Mouse (Mus musculus) lung, postnatal 10 days (tissue): ENCODE measurements around the gene Prpf8.
A peak's percentile ranks its signal among the peaks of the same experiment; 100 is the strongest.

Source experiments
- DNase-seq: peaks from one replicate; pipeline ENCODE4 v3.0.0; 2021

The Prpf8 gene

DNA sequence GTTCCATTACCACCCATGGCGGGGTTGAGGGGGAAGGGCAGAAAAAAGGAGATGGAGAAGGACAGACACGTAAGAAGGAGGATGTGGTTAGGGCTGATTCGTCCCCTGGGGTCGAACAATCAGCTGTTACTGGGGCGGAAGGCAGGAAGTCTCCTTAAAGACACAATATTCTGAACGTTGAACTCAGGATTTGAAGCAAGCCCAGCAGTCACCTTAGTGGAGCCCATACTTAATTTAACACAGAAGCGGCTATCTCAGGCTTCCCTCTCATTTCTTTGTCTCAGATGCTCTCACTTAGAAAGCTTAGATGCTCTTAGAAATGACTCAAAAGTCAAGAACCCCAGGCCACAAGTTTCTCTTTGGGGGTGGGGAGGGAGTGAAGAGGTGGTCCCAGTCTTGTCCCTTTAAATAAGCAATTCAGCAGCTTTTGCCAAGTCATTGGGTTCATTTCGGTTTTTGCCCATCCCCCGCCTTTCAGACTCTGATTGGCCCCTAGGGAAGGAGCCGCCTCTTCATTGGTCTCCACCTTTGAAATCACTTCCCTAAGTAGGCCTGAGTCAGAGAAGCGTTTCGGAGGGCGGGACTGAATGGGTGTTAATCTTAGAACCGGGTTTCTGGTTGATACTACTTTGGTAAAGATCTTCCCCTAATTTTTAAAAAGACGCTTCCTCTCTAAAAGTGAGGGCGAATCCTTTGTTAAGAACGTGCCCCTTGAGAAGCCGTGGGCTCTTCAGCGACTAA is 26.3 kb upstream of the Prpf8 start:
- DNase-seq, result peak; percentile 97

DNA sequence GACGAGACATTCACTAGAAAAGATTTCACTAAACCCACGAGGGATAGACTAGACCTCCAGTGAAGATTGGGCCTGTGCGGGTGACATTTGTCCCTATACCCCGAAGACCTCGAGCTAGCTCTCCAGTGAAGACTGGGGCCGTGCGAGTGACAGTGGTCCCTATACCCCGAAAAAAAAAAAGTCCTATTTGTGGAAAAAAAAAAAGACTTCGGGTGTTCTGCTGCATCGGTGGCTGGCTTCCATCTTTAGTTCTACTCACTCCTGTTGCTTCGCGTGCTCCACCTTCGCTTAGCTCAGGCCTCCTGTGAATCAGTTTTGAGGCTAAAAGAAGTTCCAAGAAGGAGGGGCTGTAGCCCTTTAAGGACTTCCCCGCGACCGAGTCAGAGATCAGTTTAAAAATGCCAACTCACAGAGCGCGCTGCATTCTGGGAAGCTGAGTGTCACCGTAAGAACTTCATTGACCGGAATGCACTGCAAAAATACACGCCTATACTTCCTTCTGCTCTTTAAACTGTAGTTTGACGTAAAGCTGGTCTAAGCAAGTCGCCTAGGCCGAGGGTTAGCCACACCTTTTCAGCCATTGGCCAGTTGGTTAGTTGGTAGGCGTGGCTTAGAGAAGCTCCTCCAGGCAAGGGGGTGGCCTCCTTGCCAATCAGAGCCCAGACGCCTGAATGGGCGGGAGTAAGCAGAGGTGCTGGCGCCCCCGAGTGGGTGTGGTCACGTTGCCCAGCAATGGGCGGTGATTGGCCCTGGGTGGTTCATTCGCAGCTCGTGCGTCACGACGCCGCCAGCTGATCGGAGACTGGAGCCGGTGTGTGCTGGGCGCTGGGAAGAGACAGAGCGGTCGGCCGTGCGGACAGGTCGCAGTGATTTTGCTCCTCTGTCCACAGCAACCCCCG is 25.5 kb upstream of the Prpf8 start, which contains the start of gene Tlcd2:
Tlcd2 (plus strand) TSS at position 872 of the 899 bp plus-strand sequence.
- peak; percentile 100 for DNase-seq

DNA sequence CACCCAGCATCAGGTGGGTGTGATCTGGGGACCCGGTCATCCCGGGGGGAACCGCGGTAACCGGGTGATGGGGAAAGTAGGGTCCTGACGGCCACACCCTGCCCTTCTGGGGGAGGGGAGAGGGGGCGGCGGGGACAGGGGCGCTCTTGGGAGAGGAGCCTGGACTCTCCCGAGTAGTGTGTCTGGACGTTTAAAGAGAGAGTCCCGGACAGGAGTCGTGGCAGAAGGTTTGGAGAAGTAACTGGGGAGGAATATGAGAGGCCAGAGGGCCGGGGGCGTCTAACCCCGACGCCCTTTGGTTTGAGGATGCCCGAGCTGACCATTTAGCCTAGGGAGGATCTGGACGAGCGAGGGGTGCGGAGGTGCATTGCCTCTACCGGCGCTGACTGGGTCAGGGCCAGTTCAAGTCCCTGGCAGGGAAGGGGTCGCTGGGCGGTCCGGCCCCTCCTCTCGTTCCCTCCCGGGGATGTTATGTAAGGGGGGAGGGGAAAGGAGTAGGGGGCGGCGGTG is 24.8 kb upstream of the Prpf8 start:
- DNase-seq, result no peak

DNA sequence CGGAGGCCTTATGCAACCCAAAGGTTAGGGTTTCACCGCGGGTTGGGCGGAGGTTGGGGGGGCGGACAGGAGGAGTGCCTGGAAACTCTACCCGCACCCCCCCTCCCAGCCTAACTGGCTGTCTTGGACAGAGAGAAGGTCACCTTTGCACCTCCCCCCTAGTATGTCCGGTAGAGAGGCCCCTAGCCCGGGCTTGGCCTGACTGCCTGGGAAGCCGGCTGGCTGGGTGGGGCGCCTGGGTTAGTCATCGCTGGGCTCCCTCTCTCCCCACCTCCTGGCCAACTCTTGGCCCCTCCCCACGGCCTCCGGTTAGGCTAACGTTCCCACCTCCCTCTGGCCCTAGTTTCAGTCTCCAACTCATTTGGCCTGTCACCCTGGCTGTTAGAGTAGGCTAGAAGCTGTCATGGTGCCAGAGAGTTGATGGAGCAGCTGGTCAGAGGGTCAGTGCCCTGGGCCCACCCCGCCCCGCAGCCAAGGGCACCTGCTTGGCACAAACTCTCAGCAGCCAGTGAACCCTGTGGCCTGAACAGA is 24.3 kb upstream of the Prpf8 start:
- DNase-seq, result peak; percentile 90

GRCm38 (mm10) chr11:75462865-75463336 is 23.7 kb upstream of the Prpf8 start:
- peak; percentile 96 for DNase-seq

GRCm38 (mm10) chr11:75463624-75464023 is 23.0 kb upstream of the Prpf8 start:
- no peak for DNase-seq

GRCm38 (mm10) chr11:75464417-75464816 is 22.2 kb upstream of the Prpf8 start:
- no peak for DNase-seq

DNA sequence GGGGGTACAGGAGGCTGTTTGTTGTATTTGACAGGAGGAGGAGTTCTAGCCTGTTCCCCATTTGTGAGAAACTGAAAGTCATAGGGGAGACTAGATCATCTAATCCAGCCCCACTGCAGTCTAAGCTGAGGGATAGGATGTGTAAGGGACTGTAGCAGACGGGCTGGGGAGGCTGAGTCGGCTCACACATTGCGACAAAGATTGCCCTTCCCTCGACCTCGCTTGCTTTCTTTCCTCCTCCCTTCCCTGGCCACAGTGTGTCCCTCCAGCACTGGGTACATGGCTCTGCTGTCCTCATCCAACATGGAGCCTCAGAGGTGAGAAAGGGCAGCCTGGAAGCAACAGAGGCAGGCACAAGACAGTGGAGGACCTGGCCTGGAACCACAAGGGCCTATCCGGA is 21.6 kb upstream of the Prpf8 start:
- DNase-seq, result no peak

DNA sequence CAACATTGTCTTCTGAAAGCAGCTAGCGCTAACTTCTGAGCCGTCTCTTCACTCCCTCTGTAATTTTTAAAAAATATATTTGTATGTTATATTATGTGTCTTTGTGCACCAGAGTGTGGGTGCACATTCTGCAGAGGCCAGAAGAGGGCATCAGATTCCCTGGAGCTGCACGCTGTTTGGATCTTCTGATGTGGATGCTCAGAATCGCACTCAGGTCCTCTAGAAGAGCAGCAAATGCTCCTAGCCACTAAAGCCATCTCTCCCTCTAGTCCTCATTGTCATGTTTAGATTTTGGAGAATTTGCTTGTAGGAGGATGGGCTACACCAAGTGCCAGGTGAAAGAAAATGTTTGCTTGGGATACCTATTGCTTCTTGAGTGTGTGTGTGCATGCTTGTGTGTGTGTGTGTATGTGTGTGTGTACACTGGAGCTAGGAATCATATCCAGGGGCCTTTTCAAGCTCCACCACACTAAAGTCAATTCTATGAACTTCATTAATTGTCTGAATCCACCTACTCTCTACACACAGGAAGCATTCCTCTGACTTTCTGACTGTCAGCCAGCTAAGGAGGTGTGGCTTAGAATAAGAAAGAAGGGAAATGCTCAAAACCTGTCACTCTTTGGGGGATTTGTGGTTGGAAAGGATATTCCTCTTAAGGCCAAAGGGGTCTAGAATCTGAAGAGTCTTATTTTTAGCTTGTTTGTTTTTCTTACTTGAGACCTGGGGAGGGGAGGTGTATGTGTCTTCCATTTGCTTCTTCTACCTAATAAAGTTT is 19.7 kb upstream of the Prpf8 start:
- DNase-seq, result no peak

DNA sequence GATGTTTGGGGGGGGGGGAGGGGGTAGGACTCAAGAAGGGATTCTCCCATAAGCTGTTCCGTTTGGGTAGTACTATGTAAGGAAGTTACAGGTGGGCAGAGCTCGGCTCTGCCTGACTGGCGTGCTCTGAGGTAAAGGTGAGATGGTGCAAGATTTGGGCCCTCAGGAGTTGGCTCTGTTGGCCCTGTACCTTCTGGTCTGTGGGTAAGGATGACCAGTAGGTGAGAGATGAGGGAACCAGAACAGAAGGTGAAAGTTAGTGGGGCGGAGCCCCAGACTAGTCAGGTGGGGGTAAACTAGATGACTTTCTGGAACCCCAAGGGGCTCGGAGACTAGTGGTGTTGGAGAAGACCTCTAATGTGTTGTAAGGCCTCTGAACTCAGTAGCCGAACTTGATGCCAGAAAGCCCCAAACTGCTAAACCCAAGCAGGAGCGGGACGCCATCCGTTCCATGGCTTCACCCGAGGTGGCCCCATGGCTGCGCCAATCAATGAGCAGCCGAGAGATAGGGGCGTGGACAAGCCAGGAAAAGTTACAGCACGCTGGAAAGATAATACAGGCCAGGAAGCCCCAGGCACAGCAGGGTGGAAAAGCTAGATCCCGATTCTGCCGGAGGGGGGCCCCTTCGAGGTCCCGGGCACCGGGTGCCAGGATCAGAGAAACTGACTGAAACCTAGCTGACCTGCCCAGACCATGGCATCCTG is 19.0 kb upstream of the Prpf8 start:
- peak; percentile 84 for DNase-seq

GRCm38 (mm10) chr11:75468410-75468809 is 18.2 kb upstream of the Prpf8 start:
- no peak for DNase-seq

- no peak for DNase-seq
Observed at GRCm38 (mm10) chr11:75469261-75469660, 17.4 kb upstream of the Prpf8 start.

- DNase-seq, result no peak
Observed at GRCm38 (mm10) chr11:75470675-75471074, 15.9 kb upstream of the Prpf8 start.

DNA sequence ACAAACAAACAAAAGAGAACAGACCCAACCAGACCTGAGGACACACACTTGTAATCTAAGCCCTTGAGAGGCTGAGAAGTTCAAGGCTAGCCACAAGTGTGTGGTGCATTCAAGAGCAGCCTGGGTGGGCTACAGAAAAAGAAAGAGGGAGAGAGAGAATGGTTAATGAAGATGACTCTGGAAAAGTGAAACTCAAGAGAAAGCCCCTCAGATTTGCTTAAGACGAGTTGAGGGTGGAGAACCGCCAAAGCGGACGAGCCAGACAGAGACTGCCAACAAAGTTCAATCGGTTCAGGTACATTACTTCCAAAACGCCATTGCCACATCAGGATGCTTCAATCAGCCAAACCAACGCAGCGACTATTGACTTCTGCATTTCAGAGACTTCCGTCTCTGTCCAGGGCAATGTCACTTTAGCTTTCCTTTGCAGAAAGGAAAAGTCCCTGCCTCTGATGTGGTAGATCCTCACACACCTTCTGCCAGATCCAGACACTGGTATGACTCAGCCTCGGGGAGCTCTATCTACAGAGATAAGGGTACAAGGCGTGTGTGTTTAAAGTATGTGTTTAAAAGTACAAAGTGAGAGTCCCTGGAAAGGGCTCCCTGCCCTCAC is 14.0 kb upstream of the Prpf8 start:
- DNase-seq, result no peak

DNA sequence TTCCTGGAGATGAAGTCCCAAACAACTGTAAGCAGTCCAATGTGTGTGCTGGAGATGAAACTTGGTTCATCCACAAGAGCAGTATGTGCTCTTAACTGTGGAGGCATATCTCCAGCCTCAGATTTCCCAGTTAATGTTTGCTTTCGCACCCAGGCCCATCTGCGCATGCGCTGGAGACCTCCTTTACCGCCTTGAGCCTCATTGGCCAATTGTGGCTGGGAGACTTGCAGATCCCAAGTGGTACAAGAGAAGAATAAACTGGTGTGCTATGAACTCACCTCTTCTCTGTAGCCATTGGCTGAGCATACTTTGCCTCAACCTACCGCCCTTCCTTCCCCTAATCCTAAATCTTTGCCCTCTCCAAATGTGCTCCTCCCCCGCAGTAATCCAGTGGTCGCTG is 13.2 kb upstream of the Prpf8 start:
- no peak for DNase-seq

GRCm38 (mm10) chr11:75486192-75486591 is 424 bp upstream of the Prpf8 start:
- DNase-seq, result no peak

- DNase-seq, result no peak
Observed at GRCm38 (mm10) chr11:75487496-75487895, 880 bp downstream of the Prpf8 start.

DNA sequence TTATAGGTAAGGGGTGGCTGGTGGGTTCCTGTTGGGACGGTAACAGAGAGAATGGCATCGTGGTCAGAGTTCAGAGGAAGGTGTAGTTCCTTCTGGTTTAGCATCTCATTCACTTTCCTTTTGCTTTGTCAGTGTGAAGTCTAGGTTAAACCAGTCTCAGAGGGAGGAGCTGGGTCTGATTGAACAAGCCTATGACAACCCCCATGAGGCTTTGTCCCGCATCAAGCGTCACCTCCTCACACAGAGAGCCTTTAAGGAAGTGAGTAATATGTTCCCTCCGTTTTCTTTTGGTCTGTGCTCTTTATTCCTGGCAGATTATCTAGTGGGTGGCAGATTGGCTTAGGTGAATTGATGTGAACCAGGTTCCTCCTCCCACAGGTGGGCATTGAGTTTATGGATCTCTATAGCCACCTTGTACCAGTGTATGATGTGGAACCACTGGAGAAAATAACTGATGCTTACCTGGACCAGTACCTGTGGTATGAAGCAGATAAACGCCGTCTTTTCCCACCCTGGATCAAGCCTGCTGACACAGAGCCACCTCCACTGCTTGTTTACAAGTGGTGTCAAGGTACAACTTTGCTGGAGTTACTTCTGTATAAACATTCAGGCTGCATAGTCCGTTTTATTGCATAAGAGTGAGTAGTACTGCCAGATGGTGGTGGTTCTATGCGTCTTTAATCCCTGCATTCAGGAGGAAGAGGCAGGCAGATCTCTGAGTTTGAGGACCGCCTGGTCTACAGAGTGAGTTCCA is 7.9 kb downstream of the Prpf8 start:
- no peak for DNase-seq

DNA sequence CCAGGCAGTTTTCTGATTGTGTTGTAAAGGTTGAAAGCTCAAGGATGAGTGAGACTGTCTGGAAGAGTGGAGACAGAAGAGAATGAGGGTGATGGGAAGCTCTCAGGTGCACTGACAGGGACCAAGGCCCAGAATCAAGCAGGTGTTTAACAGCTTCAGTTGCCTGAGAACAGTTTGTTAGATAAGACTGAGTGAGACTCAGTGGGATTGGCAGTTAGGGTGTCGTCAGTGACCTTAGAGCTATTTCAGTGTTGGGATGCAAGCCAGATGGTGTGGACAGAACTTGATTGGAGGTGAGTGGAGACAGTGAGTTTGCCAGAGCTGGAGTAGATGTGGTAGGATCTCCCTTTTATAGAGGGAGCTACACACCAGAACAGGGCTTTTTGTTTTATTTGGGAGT is 11.5 kb downstream of the Prpf8 start:
- no peak for DNase-seq

DNA sequence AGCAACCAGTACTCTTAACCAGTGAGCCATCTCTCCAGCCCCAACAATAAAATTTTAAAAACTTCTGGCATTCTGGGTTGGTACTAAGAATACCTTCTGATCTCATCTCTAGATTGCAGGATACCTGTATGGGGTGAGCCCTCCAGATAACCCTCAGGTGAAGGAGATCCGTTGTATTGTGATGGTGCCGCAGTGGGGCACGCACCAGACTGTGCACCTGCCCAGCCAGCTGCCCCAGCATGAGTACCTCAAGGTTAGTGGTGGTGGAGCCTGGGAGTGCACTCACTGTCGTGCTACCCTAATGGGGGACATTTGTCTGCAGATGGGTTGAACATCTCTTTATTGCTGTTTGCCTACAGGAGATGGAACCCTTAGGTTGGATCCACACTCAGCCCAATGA is 21.5 kb downstream of the Prpf8 start:
- DNase-seq, result no peak

GRCm38 (mm10) chr11:75508904-75509303 is 22.3 kb downstream of the Prpf8 start:
- no peak for DNase-seq
